Mouse (Mus musculus) liver, adult (tissue): ENCODE measurements around the gene Ptgis.

Experiments
- GATA4 ChIP-seq: IDR thresholded peaks from 2 replicates; pipeline ENCODE4 v1.6.1; 2014; ENCODE audit warnings: mild to moderate bottlenecking, low read length; ENCODE audit not compliant: insufficient replicate concordance

The Ptgis gene

DNA sequence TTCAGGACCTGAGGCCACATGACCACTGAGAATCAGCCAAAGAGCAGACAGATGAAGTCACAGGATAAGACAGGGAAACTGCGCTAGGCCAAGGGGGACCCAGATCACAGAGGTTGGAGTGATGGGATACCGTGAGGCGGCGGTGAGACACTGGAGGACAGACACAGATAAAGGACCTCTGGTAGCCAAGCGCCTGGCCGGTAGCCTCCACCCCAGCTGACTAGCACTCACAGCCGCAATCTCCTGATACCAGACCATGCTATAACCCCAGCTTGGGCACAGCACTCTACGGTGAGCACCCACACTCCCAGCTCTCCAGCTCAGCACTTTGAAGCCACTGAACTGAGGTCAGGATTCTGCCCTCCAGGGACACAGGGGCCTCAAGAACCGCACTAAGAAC lies 76.8 kb downstream of the Ptgis start:
- TF ChIP-seq GATA4 = no peak

DNA sequence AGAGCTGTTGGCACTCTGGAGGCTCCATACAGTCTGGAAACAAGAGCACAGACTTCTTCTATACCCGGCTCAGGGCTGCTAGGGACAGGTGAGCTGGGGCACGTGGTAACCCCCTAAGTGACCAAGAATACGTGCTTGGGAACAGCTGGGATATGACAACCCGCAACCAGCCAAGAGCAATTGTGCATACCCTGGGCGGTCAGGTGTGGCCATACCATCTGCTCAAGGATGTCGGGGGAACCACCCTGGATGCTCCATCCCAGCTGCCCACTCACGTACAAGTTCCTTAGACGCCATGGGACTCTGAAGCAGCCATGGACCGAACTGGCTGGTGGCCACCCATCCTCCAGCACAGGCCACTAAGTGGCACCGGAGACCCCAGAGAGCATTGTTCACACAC lies 77.3 kb downstream of the Ptgis start:
- no peak for TF ChIP-seq GATA4

DNA sequence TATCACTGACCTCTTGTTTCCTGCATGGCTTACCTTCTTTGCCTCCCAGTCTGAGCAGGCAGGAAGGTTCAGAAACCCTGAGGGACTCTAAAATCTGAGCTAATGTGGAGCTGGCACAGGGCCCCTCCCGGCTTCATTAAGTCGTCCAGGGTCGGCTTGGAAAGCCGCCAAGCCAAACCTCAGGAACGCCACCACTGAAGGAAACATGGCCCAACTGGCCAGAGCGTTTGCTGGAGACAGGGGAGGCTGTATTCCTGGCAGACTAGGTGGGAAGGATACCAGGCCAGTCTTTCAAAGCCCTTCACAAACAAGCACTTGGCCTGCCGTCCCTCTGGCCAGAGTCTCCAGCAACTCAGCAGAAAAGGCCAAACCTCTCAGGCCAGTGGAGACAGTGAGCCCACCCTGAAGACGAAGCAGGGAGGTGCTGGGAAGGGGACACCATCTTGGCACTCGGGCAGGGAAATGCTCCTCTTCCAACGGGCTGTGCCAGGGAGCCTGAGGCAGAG lies 77.8 kb downstream of the Ptgis start:
- TF ChIP-seq GATA4 = no peak

DNA sequence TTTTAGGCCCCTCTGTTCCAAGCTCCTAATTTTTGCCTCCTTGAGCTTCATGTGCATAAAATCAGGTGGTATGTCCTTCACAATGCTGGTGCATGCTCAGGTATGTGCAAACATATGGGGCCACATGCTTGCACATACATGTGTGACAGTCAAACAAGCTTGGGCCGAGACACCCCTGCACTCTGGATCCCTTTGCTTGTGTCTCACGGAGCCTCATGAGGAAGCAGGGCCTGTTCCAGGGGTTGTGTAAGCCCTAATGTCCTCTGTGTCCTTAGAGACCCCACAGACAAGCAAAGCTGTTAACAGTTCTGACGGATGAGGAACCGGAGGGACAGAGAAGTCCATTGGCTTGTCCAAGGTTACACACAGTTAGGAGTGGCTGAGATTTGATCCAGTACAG lies 80.7 kb downstream of the Ptgis start:
- no peak for TF ChIP-seq GATA4

DNA sequence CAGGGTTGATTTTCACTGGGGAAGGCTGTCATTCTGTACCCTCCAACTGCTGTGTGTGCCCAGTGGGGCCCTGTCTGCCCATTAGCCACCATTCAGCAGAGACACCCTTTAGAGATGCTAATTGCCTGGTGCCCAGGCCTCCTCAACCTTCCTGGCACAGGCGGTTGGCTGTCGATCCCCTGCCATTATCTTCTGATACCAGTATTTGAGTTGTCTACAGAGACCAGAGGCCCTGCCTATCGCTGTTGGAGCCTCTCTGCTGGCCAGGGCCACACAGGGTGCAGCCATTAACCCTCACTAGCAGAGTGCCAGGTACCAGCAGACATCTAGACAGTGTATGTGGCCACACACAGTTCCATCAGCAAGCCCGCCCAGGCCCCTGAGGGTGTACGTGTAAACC lies 81.6 kb downstream of the Ptgis start:
- TF ChIP-seq GATA4 = no peak

DNA sequence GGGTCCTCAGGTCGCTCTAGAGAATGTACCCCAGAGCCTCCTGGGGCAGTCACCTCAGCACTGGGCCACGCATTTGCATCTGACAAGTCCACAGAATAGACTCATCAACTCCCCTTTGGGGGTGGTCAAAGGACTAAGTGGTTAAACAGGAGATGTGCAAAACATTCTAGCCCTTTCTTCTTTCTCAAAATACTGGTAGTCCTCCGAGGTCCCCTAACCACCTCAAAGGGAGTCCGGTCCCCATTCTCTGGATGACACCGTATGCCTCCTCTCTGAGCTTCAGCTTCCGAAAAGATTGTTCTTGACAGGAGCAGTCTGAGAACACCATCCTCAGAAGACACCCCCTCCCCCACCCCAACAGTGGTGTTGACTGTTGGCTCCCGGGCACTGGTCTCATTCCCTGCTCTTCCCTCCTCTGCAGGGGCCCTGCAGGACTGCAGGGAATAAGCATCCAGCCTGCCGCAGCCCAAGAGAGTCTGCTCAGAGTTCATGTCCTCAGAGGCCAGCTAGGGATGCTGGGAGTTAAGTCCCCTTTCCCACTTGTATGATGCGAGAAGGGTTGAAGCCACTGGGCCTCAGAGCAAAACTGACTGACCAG lies 84.2 kb downstream of the Ptgis start:
- no peak for TF ChIP-seq GATA4

DNA sequence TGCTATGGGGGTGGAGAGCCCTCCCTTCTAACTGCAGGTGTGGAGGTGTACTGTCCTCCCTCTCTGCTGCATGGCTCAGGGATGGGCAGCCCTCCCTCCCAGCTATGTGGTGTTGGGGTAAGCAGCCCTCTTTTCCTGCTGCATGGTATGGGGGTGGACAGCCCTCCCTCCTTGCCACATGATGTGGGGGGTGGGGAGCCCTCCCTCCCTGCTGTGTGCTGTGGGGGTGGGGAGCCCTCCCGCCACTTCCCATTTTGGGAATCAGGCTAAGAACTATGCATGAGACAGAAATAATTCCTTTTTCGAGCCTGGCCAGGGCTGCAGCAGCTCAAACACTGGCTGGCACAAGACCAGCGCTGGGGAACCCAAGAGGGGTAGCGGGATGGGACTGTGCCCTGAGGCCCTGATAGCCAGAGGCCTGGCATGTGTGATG lies 84.8 kb downstream of the Ptgis start:
- TF ChIP-seq GATA4 = no peak

DNA sequence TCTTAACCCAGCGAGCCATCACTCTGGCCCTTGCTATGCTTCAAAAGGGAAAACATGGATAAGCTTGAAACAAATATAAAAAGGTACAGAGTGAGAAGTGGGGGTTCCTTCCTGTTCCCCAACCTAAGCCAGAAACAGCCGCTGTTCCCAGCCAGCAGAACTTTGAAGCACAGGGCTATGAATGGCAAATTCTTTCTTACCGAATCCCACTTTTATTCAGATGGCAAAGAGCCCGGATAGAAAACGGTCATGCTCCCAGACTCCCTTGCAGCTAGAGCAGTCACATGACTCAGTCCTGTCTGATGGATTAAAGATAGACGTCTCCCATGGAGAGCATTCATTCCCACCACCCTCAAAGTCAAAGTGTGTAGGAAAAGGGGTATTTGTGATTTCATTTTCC lies 89.5 kb downstream of the Ptgis start:
- TF ChIP-seq GATA4 = no peak

DNA sequence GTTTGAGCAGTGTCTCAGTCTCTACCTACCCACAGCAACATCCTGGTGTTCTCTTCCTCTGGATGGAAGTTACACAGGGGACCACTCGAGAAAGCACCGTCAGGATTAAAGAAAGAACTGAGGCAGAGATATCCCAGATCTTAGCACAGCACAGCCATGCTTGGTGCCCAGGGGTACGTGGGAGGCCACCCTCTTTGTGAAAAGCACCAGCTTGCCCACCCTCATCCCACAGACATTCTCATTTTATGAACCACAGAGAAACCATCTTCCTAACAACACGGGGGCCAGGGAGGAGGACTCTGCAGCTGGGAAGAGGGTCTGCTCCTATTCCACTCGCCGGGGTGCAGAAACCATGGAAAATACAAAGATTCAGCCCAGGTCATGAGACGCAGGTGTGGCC lies 90.3 kb downstream of the Ptgis start:
- no peak for TF ChIP-seq GATA4

DNA sequence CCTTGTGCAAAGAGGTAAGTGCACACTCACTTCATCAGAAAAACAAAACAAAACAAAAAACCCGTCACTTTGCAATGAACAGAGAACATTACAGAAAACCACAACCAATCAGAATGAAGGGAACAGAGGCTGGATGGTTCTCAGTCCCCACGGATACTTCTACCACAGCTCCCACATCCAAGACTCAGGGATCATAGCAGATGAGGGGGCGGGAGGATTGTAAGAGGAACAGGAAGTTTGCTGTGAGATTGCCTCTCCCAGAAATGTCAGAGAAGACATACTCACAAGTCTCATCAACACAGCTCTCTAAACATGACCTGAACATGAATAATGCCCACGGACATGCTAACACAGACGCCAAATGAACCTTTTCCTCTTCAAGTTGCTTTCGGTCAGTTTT lies 91.4 kb downstream of the Ptgis start:
- TF ChIP-seq GATA4 = no peak

DNA sequence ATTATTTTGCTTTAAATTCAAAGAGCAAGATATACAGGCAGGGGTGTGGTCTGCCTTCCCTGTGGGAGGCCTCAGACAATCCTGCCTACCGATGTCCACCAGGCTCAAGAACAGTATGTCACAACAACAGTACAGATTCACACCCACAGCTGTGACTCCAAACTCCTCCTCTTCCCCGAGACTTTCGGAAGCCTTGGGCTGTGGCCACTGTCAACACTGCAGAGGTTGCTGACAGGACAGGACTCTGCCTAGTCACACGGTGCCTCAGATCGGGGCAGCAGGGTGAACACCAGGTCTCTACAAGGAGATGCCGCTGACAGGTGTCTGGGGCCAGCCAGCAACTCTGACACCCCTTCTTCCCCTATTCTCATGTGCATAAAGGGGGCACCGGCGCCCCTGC lies 92.7 kb downstream of the Ptgis start:
- TF ChIP-seq GATA4 = no peak

DNA sequence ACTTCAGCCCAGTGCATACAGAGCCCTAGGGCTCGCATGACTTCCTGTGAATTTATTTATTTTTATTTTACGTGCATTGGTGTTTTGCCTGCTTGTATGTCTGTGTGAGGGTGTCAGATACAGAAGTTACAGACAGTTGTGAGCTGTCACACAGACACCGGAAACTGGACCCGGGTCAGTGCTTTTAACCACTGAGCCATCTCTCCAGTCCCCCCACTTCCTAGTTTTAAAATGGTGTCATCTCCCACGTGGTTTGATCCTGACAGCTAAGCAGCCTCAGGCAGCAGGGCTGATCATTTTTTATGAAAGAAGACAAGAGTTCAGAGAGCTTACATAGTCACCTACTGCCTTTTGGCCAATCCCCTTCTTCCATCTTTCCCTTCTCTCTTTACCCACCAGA lies 94.5 kb downstream of the Ptgis start:
- TF ChIP-seq GATA4 = no peak

DNA sequence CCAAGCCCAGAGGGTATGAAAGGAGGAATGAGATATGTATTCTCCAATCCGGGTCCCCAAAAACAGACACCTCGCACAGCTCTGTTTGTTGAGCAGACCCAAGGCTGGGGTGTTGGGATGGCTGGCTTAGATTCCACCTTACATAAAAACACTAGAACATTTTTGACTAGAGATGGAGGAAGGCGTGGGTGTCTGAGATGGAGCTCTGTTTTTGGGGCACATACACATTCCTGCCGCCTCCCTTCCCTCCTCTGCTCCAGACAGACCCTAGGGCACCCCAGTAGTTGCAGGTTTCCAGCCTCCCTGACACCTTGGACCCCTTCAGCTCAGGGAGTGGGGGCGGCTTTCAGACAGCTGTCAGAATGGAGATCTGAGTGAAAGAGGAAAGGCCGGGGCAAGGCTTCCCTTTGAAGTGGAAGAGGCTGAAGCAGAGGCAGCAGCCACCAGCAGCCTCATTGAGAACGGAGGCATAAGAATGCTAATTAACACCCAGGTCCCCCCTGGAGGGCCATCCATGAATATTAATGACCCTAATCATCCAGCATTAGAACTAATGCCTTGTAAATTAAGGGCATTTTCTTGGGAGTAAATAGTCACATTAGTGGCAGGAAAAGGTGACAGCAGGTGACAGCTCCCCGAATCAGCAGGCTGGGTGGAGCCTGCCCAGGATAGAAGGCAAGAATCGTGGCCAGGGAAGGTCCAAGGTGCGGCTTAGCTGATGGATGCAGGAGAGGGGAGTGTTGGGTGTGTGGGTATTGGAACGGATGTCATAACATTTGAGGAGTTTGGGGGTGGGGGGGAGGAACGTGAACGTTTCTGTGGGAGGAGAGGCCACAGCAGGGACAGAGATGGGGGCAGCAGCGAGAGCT lies 95.7 kb downstream of the Ptgis start:
- TF ChIP-seq GATA4 = no peak

DNA sequence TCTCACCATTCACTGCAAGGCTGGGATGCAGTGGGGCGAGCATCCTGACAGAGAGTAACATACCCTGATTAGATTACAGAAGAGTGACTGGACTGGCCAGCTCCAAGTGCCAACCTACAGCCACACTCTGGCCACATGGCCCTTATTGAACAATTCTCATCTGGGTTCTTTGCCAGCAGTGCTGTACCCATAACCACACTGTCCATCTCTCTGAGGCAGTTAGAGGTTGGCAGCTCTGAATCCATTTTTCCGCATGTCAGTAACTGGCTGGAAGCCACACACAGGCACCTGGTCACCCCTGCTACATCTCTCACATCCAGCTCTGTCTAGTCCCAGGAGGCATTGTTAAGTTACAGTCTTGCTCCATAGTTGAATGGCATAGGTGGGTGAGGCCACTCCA lies 96.5 kb downstream of the Ptgis start:
- no peak for TF ChIP-seq GATA4

DNA sequence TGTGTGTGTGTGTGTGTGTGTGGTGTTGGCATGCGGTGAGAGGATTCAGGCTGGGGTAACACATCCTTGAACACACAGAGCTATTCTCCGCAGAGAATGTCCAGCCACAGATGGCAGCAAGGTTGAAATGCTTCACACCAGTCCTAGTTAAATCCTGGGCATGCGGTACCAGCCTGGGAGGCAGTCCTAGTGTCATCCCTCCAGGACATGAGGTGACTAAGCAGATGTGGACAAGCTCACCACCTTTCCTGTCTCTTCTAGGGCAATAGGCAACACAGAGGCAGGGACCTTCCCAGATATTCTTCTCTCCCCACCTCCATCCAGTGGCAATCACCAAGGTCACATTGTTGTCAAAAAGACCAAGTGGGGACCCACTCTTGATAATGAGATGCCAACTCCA lies 98.1 kb downstream of the Ptgis start:
- TF ChIP-seq GATA4 = no peak

DNA sequence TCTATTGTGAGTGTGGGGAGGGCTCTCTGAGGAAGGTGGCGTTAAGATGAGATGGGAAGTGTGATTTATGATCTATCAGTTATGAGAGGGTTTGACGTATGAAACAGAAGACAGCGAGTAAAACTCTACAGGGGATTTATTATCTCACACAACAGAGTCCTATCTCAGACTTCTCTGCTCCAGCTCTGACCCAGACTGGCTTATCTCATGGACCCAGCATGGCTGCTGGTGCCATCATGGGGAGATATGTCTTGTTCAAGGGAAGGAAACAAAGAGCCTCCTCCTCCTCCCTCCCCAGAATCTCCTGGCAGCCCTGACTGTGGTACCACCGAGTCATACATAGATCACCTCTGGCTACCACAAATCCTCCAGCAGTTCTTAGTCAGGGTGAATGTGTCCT lies 98.6 kb downstream of the Ptgis start:
- no peak for TF ChIP-seq GATA4
